Mouse (Mus musculus) common myeloid progenitor, adult 5-6 weeks (primary cell): ENCODE results near the gene Gm17657. TPM values are rescaled to one million over a fixed set of nuclear protein-coding genes. Genes with fewer than 3 reads are reported as not detected.

ENCODE experiments used
- ATAC-seq: replicated peaks from 2 replicates; pipeline ENCODE4 v1.8.0; 2016; ENCODE audit warnings: low read depth, mild to moderate bottlenecking, moderate TSS enrichment, inconsistent platforms; ENCODE audit not compliant: poor library complexity, severe bottlenecking
- total RNA-seq: library from RNA; stranded (forward); fragments of 200-1000, 187-1606 nt; gene quantifications from 2 replicates; pipeline ENCODE4 v1.2.3, GENCODE M21; 2017

Gm17657 gene
- total RNA-seq, 1 experiment from 2014 or later = not detected

DNA sequence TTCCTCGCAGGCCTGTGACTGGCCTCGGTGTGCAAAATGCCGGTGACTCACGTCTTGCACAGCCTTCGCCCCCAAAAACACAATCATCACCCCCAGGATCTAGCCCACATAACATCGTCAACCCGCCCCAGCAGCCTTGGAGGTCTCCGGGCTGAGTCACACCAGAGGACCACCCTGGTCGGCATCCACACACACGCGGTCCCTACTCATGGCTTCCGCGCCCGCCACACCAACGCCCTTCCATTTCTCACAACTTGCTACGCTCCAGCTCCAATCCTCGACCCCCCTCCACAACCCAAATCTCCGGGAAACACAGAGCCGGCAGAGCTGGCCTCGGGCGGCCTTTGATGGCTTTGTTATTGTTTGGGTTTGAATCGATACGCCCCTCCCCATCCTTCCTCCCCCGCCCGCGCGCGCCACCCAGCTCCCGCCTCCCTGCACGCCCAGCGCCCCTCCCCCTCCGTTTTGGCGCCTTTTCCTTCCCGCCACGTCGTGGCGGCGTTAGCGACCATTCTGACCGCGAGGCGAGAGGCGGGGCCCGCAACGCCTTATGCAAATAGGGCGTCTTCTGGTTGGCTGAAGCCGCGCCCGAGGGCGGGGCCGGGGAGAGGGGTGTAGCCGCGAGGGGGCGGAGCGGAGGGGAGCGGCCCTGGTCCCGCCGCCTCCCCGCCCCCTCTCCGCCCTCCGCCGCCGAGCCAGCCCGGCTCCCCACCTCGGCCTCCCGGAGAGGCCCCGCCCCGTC, 59.3 kb downstream of the Gm17657 start:
- peak; percentile 67 for ATAC-seq

DNA sequence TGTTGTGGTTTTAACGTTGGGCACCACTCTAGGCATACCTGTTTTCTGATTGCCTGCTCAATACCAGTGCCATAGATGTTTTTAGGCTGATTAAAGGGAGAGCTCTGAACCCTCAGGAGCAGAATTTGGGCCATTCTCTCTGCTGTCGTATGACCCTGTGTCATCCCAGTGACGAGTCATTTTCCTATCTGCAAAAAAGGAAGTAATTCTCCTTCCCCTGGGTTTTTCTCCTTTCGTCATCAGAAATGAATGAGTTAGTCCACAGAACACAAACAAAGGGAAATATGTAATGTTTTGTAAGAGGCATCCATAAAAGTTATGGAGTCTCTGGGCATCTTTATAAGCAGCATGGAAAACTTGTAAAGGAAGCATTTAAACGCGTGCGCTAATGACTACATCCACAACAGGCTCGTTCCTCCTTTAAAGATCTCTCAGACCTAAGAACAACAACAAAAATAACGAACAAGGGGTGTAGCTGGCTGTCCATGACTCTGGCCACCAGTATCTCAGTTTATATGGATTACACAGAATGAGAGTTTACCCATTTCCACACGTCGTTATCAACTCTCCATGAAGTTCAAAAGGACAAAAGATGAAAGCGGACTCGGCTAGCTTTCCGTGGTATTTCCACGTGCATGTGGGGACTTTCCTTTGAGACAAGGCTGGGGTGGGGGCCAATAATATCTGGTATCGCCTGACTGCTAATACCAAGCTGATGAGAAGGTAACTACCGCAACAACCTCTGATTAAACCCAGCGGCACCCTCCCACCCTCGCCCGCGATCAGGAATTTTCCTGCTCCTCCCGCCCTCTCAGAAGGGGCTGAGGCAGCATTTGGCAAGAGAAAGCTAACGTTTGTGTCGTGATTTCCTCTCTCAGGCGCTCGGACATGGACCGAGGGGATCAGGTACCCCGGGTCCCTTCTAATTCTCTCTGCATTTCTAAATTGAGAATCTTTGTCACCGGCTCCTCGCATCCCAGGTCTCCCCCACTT, 60.2 kb downstream of the Gm17657 start:
- ATAC-seq = peak; percentile 27

DNA sequence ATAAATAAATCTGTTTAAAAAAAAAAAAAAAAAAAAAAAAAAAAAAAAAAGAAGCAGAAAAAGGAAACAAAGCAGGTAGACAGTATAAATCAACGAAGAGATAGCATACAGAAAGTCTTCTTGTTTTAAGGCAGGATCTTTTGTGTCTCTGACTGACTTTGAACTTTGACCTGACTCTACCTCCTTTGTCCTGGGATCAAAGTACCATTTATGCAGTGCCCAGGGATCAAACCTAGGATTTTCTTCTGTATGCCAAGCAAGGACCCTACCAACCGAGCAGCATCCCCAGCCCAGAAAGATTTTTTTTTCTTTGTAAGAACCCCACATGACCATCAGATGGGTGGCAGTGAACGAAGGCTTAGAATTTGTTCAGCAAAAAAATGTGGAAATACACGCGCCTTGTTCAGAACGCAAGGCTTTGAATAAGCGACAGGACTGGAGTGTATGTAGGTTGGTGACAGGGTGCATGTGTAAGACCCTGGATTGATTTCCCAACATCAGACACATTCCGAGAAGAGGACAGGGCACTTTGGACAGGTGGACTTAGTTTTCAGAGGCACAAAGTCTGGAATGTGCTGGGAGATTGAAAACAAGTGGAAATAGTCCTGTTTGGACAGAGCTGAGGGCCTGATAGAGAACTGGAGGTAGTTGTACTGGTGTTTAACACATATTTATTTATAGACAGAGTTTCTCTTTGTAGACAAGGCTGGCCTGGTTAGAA, 61.0 kb downstream of the Gm17657 start:
- no peak for ATAC-seq

DNA sequence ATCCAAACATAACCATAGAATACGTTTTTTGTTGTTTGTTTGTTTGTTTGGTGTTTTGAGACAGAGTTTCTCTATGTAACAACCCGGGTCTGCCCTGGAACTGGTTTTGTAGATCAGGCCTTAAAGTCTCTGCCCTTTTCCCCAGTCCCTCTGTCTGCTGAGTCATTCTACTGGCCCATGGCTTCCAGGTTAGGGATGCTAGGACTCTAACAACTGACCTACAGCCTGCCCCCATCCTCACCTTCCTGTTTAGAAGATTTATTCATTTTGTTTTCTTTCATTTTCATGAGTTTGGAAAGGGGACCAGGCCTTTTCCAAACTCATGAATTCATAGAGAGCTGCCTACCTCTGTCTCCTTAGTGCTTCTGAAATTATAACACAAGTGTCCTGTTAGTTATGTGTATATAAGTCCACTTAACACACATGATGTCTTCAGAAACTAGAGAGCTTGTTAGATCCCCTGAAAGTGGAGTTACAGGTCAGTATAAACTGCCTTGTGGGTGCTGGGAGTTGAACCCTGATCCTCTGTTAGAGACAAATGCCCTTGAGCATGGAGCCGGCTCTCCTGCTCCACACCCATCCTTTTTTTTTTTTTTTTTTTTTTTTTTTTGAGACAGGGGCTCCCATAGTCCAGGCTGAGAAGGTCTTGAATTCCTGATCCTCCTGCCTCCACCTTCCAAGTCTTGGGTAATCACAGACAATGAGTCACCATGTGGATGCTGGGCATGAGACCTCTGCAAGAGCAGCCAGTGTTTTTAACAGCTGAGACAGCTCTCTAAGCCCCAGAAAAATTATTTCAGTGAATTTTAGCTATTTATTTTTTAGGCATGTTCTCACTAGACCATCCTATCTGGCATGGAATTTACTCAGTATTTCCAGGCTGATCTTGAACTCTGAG, 63.9 kb downstream of the Gm17657 start:
- ATAC-seq = no peak

DNA sequence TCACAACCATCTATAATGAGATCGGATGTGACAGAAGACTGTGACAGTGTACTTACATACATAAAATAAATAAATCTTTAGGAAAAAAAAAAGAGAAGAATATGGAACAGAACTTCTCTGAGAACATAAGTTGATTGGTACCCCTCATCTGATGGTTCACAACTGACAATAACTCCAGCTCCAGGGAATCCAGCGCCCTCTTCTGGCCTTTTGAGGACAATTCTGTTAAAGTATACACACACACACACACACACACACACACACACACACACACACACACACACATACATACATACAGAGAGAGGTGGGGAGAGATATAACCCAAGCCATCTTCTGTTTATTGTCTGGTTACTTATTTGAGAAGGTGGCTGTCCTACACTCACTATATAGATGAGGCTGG, 65.0 kb downstream of the Gm17657 start:
- ATAC-seq = no peak

DNA sequence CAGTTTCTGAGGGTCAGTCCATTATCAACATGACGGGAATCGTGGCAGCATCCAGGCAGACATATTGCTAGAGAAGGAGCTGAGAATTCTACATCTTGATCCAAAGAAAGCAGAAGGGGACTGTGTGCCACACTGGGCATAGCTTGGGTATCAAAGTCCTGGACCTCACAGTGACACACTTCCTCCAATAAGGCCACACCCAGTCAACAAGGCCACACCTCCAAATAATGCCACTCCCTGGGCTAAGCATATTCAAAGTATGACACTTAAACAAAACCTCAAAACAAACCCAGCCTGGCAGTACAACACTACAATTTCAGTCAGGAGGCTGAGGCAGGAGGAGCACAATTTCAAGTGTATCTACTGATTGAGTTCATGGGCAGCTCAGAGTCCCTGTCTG, 66.2 kb downstream of the Gm17657 start:
- ATAC-seq = no peak

DNA sequence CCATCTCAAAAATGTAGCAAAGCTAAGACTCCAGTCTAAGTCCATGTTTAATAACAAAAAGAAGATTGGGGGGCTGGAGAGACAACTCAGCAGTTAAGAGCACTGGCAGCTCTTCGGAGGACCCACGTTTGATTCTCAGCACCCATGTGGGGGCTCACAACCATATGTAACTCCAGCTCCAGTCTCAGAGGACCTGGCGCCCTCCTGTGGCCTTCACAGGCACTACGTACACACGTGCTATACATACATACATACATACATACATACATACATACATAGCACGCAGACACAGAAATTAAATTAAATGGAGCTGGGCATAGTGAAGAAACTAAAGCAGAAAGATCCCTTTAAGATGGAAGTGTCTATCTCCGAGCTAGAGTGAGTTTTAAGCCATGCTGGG, 66.8 kb downstream of the Gm17657 start:
- no peak for ATAC-seq

DNA sequence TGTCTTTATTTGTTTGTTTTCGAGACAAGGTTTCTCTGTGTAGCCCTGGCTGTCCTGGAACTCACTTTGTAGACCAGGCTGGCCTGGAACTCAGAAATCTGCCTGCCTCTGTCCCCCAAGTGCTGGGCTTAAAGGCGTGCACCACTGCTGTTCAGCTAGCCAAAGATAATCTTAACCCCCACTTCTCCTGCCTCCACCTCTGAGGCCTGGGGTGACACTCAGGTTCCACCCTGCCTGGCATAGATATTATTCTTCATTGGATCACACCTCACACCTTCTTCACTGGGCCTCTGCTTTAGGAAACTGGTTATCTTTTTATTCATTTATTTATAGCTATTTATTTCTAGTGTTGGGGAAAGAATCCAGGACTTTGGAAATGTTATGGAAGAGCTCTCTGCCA, 69.2 kb downstream of the Gm17657 start:
- no peak for ATAC-seq

DNA sequence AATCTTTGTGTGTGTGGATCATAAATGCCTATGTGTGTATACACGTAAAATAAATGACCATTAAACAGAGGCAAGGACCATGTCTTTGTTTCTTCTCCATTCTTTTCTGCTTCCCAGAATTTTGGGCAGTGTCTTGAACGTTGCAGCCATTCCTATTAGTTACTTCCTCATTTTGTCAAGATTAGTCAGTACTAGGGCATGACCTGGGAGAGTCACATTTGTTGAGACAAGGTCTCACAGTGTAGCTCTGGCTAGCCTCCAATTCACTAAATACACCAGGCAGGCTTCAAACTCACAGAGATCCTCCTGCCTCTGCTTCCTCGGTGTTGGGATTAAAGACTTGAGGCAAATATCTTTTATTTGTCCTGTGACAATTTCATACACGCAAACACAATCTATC, 71.2 kb downstream of the Gm17657 start:
- ATAC-seq = 0 out of 2 replicates have a peak, but pooled peaks have one; percentile 50

DNA sequence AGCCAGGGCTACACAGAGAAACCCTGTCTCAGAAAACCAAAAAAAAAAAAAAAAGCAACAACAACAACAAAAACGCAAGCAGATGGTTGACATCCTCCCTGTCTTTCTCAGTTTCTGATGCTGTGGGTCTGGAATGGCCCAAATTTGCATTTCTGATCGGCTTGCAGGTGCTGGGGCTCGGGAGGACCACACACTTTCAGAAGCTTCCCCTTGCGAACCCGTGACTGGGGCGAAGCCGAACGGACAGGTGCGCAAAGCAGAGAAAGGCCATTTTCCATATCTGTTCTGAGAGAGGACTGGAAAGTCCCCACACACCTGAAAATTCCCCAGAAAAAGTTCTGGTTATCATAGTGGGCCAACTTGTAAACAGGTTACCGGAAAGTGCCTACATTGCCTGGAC, 72.1 kb downstream of the Gm17657 start:
- no peak for ATAC-seq

DNA sequence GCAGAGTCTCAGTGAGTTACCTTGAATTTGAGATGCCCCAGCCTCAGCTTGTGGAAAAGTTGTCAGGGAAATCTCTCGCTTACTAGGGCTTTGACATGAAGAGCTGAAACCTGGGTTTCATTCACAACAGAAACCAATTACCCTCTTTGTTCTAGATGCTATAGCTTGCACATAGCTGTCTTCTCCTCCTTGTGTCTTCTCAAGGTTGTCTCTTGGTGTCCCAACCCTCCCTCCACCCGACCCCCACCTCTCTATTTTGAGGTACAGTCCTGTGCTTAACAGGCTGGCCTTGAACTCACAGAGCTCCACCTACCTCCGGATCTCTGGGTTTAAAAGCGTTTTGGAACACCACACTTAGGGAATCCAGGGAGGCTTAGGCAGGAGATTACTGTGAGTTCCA, 73.0 kb downstream of the Gm17657 start:
- ATAC-seq = no peak

DNA sequence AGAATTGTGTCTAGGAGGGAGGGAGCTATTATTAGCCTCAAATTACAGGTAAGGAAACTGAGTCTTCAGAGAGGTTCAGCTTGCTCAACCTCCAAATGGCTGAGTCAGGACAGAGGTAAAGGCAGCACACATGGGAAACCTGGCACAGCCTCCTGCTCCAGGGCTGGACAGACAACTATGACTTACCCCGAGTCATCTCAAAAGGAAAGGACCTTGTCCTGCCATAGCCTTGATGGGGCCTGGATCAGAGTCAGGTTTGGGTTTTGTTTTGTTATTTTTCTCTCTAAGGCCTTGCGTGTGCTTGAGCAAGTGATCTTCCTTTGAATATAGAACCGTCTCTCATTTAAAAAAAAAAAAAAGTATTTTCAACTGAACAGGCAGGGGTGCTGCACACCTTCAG, 74.3 kb downstream of the Gm17657 start:
- ATAC-seq = no peak

DNA sequence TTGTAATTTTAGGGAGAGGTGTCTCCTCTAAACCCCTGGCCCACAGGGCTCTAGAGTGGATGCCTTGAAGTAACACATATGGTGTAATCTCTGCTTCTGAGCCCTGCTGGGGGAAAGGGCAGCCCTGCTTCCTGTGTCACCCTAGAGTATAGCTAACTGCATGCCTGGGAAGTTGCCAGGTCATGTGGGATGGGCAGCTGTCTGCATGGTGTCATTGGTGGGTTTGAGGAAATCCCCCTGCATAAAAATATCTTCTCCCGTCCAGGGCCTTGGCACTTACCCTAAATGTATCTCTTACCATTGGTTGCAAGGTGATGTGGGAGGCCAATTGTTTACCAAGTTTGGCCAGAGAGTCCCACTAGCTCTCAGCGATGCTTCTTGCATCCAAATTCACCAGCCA, 75.4 kb downstream of the Gm17657 start:
- no peak for ATAC-seq

DNA sequence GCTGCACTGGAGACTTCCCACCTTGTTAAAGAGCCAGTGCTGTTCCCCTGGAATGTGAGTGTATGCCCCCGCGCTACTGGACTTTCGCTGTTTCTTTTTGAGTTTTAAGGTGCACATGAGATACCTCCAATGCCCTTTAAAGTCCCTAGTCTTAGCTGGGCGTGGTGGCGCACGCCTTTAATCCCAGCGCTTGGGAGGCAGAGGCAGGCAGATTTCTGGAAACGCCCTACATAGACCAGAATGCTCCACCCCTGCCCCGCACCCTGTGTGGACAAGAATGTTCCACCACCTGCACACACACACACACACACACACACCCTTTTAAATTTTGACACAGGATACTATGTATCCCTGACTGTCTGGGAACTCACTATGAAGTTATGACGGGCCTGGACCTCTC, 76.0 kb downstream of the Gm17657 start:
- ATAC-seq = no peak

Other genes with a start within 250 kb of the Gm17657 start
- 2.4 and 2.9 TPM in 2 replicates for gene Pi16, start 232.0 kb downstream of the Gm17657 start, total RNA-seq
- gene Mtch1, start 201.7 kb downstream of the Gm17657 start, total RNA-seq = 56.5 and 76.6 TPM in 2 replicates
- gene Fgd2, start 188.7 kb downstream of the Gm17657 start, total RNA-seq = 23.9 and 39.0 TPM in 2 replicates
- 205 and 249 TPM in 2 replicates for gene Pim1, start 58.9 kb downstream of the Gm17657 start, total RNA-seq
- 7.0 and 9.6 TPM in 2 replicates for gene Tbc1d22b, start 147 bp upstream of the Gm17657 start, total RNA-seq
- gene Tmem217, start 2.7 kb upstream of the Gm17657 start, total RNA-seq = 0.05 TPM in 1 of 2 replicates, not detected in the other
- 54.3 and 60.8 TPM in 2 replicates for gene Rnf8, start 65.2 kb upstream of the Gm17657 start, total RNA-seq
- 3.7 and 12.3 TPM in 2 replicates for gene Gm28043, start 65.2 kb upstream of the Gm17657 start, total RNA-seq
- 150 and 172 TPM in 2 replicates for gene Cmtr1, start 111.0 kb upstream of the Gm17657 start, total RNA-seq
- 12.8 and 30.5 TPM in 2 replicates for gene Ccdc167, start 167.4 kb upstream of the Gm17657 start, total RNA-seq